Mouse (Mus musculus) lung, postnatal 10 days (tissue): ENCODE measurements around the gene Ttc34.

ENCODE experiments used
- DNase-seq: peaks from one replicate; pipeline ENCODE4 v3.0.0; 2021

Gene Ttc34

DNA sequence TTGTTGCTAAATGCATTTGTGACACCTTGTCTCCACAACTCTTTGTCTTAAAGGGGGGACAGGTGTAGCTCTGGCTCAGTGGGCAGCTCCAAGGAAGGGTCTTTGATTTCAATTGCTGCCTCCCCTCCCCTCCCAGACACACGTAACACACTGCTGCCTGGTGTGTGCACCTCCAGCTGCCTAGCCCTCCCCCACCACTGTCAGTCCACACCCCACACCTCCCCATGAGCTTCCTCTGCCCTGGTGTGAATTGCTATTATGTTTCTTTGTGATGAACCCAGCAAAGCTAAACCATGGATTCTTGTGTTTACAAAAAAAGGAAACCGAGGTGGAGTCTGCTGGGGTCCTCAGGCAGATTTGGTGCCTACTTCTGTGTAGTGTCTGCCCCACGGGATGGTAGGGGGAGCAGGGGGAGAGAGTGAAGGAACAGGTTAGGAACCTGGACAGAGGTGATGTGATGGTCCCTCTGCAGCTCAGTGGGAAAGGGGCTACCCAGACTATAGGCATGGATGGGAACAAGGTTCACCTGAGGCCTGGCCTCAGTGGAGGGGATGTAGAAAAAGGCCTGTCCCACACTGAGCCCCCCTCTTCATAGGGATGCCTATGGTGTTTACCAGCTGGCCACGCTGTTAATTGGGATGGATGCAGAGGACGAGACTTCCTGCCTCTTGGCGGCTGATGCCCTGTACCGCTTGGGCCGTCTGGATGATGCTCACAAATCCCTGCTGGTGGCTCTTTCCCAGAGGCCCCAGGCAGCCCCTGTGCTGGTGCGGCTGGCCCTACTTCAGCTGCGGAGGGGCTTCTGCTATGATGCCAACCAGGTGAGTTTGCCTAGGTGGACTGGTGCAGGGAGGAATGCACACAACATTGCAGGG is 20.3 kb downstream of the Ttc34 start:
- no peak for DNase-seq

DNA sequence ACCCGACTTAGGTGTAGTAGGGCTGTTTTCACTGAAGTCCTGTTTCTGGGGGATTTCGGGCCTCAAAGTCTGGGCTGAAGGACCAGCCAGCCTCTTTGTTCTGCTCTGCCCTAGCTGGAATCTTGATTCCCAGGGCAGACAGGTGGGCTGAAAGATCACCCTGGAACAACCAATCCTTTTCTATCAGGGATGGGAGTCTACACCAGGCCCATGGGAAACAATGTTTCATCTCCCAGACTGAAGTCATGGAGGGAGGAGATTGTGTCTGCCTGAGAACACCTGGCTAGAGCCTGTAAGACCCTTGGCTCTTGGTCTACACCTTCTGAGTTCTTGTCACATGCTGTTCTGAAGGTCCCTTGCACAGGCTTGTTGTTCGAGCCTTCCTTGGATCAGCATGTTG is 21.3 kb downstream of the Ttc34 start:
- no peak for DNase-seq

DNA sequence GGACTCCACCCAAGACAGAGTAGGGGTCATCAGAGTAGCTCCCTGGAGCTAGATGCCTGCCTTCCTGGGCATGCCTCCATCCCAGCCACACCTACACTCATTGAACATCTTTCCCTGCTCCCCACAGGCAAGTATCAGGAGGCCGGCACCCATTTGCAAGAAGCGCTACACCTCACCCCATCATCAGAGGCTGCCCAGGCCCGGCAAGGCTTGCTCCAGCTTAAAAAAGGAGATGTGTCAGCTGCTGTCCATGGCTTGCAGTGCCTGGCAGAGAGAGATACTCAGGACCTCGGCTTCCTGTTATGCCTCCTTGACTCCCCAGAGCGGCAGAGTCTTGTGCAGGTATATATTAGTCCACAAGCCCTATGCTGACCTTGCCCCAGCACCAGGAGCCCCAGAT is 24.7 kb downstream of the Ttc34 start:
- no peak for DNase-seq

DNA sequence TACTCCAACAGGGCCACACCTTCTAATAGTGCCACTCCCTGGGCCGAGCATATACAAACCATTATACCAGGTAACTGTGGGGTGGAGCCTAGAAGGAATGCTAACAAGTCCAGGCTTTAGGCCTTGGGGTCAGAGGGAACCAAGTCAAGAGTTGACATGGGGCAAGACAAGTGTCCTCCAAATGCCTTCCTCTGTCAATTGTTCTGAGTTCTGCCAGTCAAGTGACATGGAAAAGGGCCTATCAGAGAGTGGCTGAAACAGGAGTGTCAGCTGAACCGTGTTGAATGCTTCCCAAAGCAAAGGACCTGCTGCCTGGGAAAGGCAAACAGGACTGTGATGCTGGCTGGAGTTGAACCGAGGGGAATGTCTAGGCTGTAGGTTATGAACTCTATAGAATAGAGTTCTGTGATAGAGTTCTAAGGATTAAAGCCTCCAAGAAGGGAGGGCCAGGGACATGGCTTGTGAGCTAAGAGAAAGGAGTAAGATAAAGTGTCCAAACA is 26.2 kb downstream of the Ttc34 start:
- no peak for DNase-seq

DNA sequence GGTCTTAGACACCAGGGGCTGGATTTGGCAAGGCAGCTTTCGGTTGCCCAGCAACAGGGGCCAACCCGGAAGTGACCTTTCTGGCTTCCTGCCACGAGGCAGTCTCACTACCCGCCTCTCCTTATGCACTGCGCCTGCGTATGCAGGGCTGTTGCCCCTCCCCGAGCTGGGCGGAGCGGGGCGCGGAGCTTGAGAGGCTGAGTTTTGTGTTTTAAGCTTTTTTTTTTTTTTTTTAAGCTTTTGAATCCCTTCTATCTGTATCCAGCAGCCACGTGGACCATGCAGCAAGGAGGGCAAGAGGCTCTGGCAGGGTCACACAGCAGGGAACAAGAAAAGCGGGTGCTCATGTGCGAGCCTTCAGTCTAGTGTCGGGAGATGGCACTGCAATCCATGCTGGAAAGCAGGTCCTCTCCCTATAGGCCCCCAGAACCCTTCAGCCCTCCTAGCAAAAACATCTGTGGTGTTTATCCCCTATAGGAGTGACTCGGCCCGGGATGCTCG is 27.1 kb downstream of the Ttc34 start:
- DNase-seq, result peak; percentile 96

DNA sequence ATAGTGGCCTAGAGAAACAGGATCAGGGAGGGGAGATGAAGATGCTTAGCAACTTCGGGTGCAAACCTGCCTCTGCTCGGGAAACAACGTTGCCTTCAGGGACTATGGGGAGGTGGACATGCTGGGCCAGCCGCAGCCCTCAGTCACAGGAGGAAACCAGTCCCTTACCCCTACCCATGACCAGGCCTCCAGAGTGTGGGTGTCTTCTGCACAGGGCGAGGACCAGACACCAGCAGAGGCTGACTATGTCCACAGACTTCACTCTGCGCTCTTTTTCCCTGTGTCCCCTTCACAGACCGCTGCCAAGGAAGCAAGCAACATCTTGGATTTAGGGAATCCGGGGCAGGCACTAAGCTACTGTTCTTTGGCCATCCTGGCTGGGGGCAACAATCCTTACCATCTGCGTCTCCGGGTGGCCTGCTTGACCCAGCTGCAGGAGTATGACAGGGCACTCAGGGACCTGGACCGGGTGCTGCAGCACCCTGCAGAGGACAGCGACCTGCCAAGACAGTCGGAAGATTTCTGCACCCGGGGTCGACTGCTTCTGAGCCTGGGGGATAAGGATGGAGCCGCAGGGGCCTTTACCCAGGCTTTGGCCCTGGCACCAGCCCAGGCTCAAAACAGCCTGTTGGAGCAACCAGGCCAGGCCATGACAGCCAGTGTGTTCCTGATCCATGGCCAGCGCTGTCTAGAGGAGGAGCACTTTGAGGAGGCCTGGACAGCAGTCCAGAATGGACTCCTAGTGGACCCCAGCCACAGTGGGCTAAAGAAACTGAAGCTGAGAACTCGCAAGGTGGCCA is 27.9 kb downstream of the Ttc34 start:
- DNase-seq, result peak; percentile 32

DNA sequence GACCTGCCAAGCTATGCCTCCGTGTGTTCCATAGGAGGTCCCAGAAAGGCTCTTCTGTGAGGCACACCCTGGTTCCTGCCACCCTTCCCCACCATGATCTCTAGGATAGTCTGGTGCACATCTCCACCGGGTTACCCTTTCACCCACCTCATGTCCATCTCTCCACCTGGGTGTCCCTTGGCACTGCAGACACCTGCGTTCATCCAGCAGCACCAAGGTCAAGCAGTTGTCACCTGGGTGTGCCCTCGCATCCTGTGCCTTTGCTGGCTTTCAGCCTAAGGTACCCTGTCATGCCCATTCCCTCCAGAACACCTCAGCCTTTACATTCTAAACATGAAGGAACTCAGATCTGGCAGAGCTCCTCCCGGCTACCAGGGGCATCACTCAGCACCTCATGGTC is 29.1 kb downstream of the Ttc34 start:
- DNase-seq, result no peak

DNA sequence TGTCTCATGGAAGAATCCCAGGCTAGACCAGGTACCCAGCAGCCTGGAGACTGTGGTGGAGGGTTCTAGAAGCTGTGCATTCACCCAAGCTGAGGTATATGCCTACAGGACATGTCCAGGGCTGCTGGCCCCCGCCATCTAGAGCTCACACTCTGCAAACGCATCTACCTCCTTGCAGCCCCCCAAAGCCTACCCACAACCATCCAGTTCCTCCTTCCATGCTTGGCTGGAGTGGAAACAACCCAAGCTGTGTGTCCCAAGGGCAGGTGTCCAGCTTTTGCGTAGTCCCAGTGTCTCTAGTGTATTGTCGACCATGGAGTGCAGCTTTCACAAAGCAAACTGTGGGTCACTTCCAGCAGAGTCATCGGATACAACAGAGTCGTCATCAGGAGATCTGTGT is 30.0 kb downstream of the Ttc34 start:
- DNase-seq, result no peak

DNA sequence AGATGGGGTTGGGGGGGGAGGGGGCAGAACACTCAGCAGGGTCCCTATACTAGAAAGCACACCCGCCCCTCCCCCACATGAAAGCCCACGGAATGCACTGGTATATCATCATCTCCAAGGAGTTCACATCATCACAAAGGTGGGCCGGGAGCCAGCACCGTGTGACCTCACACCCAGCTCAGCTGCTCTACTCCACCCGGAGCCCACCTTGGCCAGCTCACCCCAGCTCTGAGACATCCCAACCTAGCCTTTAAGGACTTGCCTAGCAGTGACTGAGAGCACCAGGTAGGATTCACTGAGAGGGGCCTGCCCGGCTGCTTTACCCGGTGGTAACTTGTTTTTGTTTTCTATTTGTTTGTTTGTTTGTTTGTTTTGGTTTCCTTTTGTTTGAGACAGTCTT is 32.2 kb downstream of the Ttc34 start, which contains the start of gene Mmel1:
Gene Mmel1, plus strand, starts transcription at position 146 of the 400 bp plus-strand sequence.
- no peak for DNase-seq

DNA sequence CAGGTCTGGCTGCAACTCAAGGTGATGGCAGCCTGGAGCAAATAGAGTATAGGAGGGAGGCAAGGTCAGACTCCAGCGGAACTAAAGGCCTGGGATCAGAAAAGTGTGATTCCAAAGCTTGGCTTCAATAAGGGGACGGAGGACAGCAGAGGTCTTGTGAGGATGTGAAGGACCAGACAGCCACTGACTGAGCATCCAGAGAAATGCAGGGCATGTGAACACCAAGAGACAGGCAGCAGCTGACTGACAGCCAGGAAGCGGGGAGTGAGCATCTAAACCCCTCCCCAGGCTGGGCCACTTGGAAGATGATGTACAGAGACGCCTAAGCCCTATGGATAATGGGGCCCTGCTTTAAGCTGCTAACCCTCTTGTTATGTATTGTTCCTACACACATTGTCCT is 33.5 kb downstream of the Ttc34 start:
- DNase-seq, result no peak

DNA sequence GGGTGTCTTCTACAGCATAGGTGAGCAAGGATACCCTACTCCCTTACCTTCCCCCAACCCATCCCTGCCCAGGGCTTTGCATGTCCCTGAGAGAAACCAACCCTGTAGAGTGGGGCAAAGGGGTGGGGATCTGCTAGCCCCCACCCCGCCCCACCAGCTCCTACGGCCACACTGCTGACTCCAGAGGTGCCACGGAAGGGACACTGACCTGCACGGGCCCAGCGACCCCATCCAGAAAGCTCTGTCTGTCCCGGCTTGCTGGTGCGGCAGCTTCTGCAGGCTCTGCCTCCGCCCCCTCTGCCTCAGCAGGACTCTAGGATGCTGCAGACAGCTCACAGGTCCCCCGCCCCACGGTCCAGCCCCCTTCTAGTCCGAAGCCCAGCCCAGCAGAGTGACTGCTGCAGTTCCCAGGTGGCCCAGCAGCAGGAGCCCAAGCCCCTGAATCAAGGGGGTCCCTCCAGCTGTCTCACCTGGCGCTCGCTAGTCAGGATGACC is 34.5 kb downstream of the Ttc34 start:
- no peak for DNase-seq

DNA sequence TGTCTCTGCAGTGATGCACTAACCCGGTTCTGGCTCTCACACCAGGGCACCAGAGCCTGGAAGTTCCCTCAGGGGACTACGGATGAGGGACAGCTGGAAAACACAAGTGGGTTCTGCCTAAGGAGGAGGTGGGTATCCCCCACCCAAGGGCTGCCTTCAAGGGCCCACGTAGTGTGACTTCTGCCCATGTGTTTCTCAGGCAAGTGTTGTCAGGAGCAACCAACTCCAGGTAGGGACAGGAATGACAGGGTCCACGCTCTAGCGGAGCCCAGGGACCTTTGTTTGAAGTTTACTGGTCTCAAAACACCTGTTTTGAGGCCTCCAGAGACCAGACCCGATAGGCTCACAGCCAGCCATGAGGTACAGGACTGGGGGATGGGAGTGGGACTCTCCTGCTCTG is 35.9 kb downstream of the Ttc34 start:
- DNase-seq, result no peak

DNA sequence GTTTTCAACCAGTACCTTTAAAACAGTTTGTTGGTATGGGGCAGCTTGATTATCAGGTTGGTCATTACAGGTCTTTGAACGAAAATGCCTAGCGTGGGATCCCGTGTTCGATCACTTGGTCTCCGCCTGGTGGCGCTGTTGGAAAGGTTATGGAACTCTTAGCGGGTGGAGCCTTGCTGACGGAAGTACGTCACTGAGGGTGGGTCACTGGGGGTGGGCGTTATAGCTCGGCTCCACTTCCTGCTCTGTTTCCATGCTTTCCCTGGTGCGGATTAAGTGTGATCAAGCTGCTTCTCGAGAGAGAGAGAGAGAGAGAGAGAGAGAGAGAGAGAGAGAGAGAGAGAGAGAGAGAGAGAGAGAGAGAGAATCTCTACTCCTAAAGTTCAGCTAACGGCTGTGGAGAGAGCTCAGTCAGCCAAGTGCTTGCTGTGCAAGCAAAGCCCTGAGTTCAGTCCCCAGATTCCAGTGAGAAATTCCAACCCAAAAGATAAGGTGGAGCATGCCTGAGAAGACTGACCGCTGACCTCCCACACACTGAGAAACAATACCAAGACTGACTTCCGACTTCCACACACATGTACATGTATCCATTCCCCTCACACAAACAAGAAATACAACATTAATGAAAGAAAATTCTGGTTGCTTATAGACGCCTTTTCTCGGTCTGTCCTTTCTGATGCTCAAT is 40.7 kb downstream of the Ttc34 start:
- peak; percentile 95 for DNase-seq

DNA sequence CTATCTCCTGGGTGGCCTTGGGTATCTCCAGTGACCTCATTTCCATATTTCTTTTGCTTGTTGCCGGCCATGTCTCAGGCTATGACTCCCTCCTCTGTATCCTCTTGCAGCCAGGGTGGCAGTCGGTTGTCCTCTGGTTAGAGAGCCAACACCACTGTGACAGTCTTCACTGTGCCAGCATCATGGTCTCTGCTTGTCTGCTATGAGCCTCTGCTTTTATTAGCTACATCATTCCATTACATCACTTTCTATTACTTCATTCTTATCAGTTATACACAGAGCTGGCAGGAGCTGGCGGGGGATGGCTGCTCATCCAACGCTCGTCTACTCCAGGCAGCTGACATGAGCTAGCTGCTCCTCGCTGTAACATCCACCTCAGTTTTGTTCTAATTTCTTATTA is 43.5 kb downstream of the Ttc34 start:
- peak; percentile 40 for DNase-seq

DNA sequence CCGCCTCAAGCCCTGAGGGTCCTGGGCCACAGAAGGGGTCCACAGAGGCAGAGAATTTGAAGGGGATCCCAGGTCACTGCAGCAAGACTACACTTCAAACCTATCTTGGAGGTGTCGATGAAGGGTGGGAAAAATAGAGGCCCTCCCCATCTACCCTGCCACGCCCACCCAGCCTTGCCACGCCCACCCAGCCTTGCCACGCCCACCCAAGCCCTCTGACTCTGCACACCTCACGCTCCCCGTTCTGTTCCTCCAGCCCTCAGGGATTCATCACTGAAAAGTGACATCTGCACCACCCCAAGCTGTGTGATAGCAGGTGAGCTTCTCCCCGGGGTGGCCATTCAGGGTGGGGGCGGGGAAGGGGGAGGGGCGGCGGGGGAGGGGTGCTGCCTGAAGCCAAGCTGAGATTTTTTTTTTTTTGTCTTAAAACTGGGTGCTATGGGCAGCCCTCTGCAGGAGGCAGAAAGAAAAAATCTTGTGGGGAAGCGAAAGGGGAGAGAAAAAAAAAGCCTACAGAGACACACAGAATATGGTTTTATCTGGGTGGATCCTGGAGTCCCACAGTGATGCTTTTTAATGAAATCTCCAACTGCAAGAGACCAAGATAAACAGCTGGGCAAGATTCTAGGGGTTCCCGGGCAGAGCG is 44.9 kb downstream of the Ttc34 start:
- no peak for DNase-seq

DNA sequence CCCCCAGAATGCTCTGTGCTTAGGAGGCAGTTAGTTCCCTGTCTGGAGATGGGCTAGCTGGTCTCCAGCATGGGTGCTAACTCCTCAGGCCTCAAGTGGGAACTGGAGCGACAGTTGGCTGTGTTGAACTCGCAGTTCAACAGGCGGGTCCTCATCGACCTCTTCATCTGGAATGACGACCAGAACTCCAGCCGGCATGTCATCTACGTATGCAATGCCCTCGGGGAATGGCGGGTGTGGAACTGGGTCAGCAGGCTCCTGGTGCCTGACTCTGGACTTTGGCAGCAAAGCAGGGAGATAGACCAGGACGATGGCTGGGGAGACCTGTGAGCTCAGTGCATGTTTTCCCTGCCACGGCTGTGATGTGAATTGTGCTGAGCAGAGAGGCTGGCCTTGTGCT is 48.2 kb downstream of the Ttc34 start:
- DNase-seq, result no peak

DNA sequence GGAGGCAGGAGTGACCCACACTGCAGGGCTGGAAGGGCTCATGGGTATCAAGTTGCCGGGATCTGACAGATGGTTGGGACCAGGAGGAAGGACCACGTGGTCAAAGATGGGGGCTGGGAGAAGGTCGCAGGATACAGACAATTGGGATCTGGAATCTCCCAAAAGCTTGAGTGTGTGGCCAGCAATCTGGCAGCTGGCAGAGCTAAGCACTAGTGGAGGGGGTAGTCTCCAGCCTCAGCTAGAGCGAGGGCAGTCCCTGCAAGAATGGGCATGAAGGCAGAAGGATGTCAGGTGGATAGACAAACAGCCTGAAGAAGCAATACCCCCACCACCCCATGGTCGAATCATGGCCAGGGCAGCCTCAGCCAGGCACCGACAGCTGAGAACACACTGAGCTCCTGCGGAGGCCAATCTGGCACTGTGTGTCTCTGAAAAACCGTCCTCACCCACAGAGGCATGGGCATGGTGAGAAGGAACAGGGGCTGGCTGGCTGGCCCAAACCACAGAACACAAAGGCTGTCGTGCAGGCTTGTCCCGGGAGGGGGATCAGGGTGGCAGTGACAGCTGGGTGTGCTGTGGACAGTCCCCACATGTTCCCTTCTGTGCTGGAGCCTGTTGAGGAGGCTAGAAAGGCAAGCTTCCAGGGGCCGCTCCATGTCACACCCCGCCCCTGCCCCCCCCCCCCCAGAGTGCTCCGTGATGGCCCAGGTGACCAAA is 49.8 kb downstream of the Ttc34 start:
- DNase-seq, result no peak

DNA sequence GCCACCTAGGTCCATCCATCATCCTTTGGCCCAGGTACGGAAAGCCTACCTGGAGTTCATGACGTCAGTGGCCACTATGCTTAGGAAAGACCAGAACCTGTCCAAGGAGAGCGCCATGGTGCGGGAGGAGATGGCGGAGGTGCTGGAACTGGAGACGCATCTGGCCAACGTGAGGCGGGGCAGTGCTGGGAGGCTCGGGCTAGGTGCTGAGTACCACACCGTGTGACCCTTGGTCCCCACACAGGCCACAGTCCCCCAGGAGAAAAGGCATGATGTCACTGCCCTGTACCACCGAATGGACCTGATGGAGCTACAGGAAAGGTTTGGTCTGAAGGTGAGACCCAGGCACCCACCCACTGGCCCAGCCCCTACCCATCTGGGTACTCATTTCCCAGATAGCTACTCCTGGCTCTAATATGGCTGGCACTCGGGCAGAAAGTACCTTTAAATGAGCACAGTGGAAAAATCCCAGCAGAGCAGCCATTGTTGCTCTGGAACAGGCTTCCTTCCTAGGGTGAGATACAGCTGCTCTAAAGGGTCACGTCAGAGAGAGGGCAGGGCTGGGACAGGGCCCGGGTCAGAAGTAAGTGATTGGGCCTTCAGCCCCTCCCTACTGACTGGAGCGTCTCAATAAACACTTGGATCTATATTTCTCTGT is 50.5 kb downstream of the Ttc34 start:
- DNase-seq, result no peak

DNA sequence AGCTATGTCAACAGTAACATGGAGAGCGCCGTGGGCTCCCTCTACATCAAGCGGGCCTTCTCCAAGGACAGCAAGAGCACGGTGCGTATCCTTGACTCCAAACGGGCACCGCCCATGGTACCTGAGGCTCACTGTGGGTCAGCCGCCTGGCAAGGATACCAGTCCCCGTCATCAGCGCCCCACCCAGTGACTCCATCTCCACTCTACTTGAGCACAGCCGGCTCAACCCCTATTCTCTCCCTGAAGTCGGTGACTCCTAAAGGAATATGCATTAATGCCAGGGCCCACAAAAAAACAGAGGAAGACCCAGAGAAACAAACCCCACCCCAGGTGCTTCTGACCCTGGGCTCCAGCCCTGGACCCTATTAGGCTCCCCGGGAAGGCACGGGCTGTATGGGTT is 53.6 kb downstream of the Ttc34 start:
- no peak for DNase-seq

DNA sequence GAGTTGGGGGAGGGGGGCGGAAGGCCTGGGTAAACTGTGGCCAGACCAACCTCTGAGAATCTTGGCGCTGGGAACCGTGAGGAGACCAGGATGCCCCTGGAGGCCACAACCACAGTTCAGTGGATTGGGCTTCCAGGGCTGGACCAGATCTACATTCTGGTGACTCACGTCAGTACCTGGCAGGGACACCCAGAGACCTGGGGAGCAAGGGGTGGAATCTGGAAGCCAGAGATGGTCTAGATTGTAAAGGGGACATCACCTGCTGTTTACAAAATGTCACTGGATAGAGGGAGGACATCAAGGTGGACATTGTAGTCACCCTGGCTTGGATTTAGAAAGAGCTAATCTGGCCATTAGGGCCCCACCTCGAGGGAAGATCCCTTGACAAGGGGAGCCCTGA is 58.3 kb downstream of the Ttc34 start:
- DNase-seq, result no peak
